7 mouse cellular contexts compared by ENCODE assay signal in genomic region chr19:24280601-24281228, GRCm38 (mm10). TPM values are rescaled to one million over a fixed set of nuclear protein-coding genes. Genes with fewer than 3 reads are reported as not detected.
DNase-seq lines count a peak whose midpoint lies in the region; ATAC-seq and TF ChIP-seq lines count a peak whose summit lies in the region.

Fxn (minus strand) TSS chr19:24280605.

- H3K9me3 ChIP-seq in CH12.LX (replicated peaks; ENCODE audit: low read length): peaks cover 2% of the 10 kb centered on the region
- no peaks in the 10 kb centered on the region for H3K9me3 ChIP-seq in heart, embryonic 10.5 days
- H3K9me3 ChIP-seq in midbrain, embryonic 14.5 days (ENCODE audit: control insufficient read depth, low read length): no peaks in the 10 kb centered on the region

- peak within 1 kb of the TSS; percentile 62 to 89 (median 64) for H3K4me3 ChIP-seq in CH12.LX (replicated peaks in 1 of 3; ENCODE audit: low read depth in 2 of 3, low read length in 2 of 3, poor library complexity in 1 of 3)
- peak within 1 kb of the TSS; percentile 76 for H3K4me3 ChIP-seq in heart, embryonic 10.5 days
- peak within 1 kb of the TSS; percentile 66 for H3K4me3 ChIP-seq in midbrain, embryonic 14.5 days (replicated peaks; ENCODE audit: low read depth, low read length)

- H3K4me1 ChIP-seq in CH12.LX (ENCODE audit: control insufficient read depth in 1 of 2, insufficient read depth in 2 of 2): peaks cover 8 to 45% of the 10 kb centered on the region in 2 experiments
- H3K4me1 ChIP-seq in heart, embryonic 10.5 days: peaks cover 6% of the 10 kb centered on the region
- peaks cover 8% of the 10 kb centered on the region; the same call in 1 of the 2 replicates for H3K4me1 ChIP-seq in midbrain, embryonic 14.5 days (ENCODE audit: control insufficient read depth, insufficient read depth, low read length)

- TF ChIP-seq POLR2A in CH12.LX (IDR thresholded peaks at IDR 0.05; ENCODE audit: low read depth, low read length): no peak

- no peaks in the 10 kb centered on the region for H3K79me2 ChIP-seq in CH12.LX (replicated peaks; ENCODE audit: control insufficient read depth, extremely low read depth, insufficient read depth, poor library complexity, severe bottlenecking)

- TF ChIP-seq EP300 in CH12.LX (IDR thresholded peaks at IDR 0.05; ENCODE audit: low read length): no peak

- TF ChIP-seq RAD21 in CH12.LX (IDR thresholded peaks at IDR 0.05; ENCODE audit: low read depth, low read length): no peak

- in situ Hi-C loops in CH12.LX (cut with MboI; ENCODE audit: low pct_ligation_motif_present, low pct_unique_long_range_greater_than_20kb, low sequenced_read_pairs): loop anchor here (25.0 kb wide), 1 partner anchor 582 kb away; the partner anchor contains the start of gene Pgm5

- no peaks in the 10 kb centered on the region for H3K27me3 ChIP-seq in CH12.LX (replicated peaks)
- H3K27me3 ChIP-seq in heart, embryonic 10.5 days (ENCODE audit: insufficient read depth, poor library complexity, severe bottlenecking): no peaks in the 10 kb centered on the region
- no peaks in the 10 kb centered on the region for H3K27me3 ChIP-seq in midbrain, embryonic 14.5 days (ENCODE audit: control insufficient read depth, insufficient read depth, low read length)

- no peak for TF ChIP-seq CTCF in CH12.LX (conservative IDR thresholded peaks at IDR 0.05 in 1 of 2, IDR thresholded peaks at IDR 0.05 in 1 of 2; ENCODE audit: low read depth in 2 of 2, low read length in 2 of 2)

- peak within 1 kb of the TSS; percentile 61 for H3K9ac ChIP-seq in CH12.LX (ENCODE audit: insufficient read depth, low read depth)
- peak within 1 kb of the TSS; percentile 68 for H3K9ac ChIP-seq in midbrain, embryonic 14.5 days (replicated peaks; ENCODE audit: low read length)

- peak within 1 kb of the TSS; percentile 85 for H3K4me2 ChIP-seq in CH12.LX (ENCODE audit: insufficient read depth, low read depth, poor library complexity, severe bottlenecking)
- peak within 1 kb of the TSS; percentile 90 for H3K4me2 ChIP-seq in midbrain, embryonic 14.5 days (ENCODE audit: low read length)

- intact Hi-C loops in left cerebral cortex, postnatal 14 days (cut with DNase I): loop anchor here (5.0 kb wide), 1 partner anchor 592 kb away; no protein-coding TSS in a partner anchor

- peak; percentile 26 for DNase-seq in CH12.LX (ENCODE audit: extremely low read depth)
- peak; percentile 95 for DNase-seq in MEL-GATA-1-ER (ENCODE audit: extremely low read depth, low read depth)
- DNase-seq in embryo, embryonic 11.5 days (ENCODE audit: low read depth, low spot score): peak; percentile 67
- peak; percentile 92 for DNase-seq in heart, embryonic 10.5 days (ENCODE audit: low spot score)
- peak; percentile 28 to 45 for DNase-seq in left cerebral cortex, postnatal 14 days (ENCODE audit: low spot score in 2 of 2)
- peak; percentile 86 for DNase-seq in midbrain, embryonic 14.5 days
- DNase-seq in thymus, postnatal 0 days (ENCODE audit: low spot score): peak; percentile 86

- H3K36me3 ChIP-seq in CH12.LX (replicated peaks in 1 of 2; ENCODE audit: control insufficient read depth in 1 of 2, insufficient read depth in 1 of 2, low read length in 1 of 2): peaks cover 8 to 24% of the 10 kb centered on the region in 2 experiments
- peaks cover 17% of the 10 kb centered on the region; the same call in 1 of the 2 replicates for H3K36me3 ChIP-seq in heart, embryonic 10.5 days
- no peaks in the 10 kb centered on the region for H3K36me3 ChIP-seq in midbrain, embryonic 14.5 days (ENCODE audit: control insufficient read depth, insufficient read depth, low read length)

- H3K27ac ChIP-seq in CH12.LX (ENCODE audit: insufficient read depth, low read depth): peak within 1 kb of the TSS; percentile 27; the same call in 1 of the 2 replicates
- H3K27ac ChIP-seq in heart, embryonic 10.5 days: peak within 1 kb of the TSS; percentile 97
- H3K27ac ChIP-seq in midbrain, embryonic 14.5 days (replicated peaks; ENCODE audit: low read depth, low read length): peak within 1 kb of the TSS; percentile 81

- 1% methylated on average over 16 of the region's 22 CpGs for WGBS in heart, embryonic 10.5 days
- under 1% methylated on average over 14 of the region's 22 CpGs for whole genome bisulfite sequencing in midbrain, embryonic 14.5 days

- ATAC-seq in midbrain, embryonic 14.5 days (ENCODE audit: low FRiP score, low TSS enrichment): peak; percentile 91

- dilution Hi-C loops in CH12.LX (cut with MboI; ENCODE audit: extremely low pct_ligation_motif_present, extremely low pct_unique_long_range_greater_than_20kb, low sequenced_read_pairs): no loop called here

TF ChIP-seq in CH12.LX, 34 proteins besides CTCF, POLR2A, EP300 and RAD21:
- no peak for TF ChIP-seq POLR2AphosphoS2 (IDR thresholded peaks at IDR 0.05; ENCODE audit: low read depth, low read length)
- TF ChIP-seq KAT2A (IDR thresholded peaks at IDR 0.05; ENCODE audit: insufficient replicate concordance, low read length): no peak
- no peak for TF ChIP-seq MEF2A (IDR thresholded peaks at IDR 0.05; ENCODE audit: borderline replicate concordance, low read depth, low read length)
- TF ChIP-seq MAZ (IDR thresholded peaks at IDR 0.05; ENCODE audit: low read depth, low read length): peak; percentile 21; the same call in 1 of the 2 replicates
- TF ChIP-seq ZNF384 (IDR thresholded peaks at IDR 0.05; ENCODE audit: low read depth, low read length): peak; percentile 37; the same call in 1 of the 2 replicates
- no peak for TF ChIP-seq MYC (IDR thresholded peaks at IDR 0.05; ENCODE audit: low read depth, low read length)
- no peak for TF ChIP-seq BHLHE40 (IDR thresholded peaks at IDR 0.05; ENCODE audit: low read depth, low read length)
- no peak for TF ChIP-seq NELFE (IDR thresholded peaks at IDR 0.05; ENCODE audit: low read depth, low read length)
- no peak for TF ChIP-seq E2F4 (IDR thresholded peaks at IDR 0.05; ENCODE audit: insufficient replicate concordance, low read depth, low read length)

RNA-seq across cellular contexts. Expression of gene Fxn, which starts in this region (rescaled TPM):
- total RNA-seq in CH12.LX (2012; rRNA removed) (25.8 and 25.9 TPM in 2 replicates), CH12.LX (2014; rRNA removed) (26.4 and 31.1 TPM in 2 replicates)
- polyA plus RNA-seq in CH12.LX (2012; ENCODE audit: insufficient read length, low read depth): 34.6 and 39.2 TPM in 2 replicates
- polyA plus RNA-seq in heart, embryonic 10.5 days (2016; fragmentation: Nextera tagmentation; extraction: Ambion mirVana): 71.9 and 73.4 TPM in 2 replicates
- 1 to 10 TPM; 7.6 to 8.9 TPM for total RNA-seq in left cerebral cortex, postnatal 14 days (2021)
- 37.0 and 37.9 TPM in 2 replicates for polyA plus RNA-seq in midbrain, embryonic 14.5 days (2014; fragmentation: Nextera tagmentation; extraction: Ambion mirVana)
- polyA plus RNA-seq in thymus, postnatal 0 days (2015; fragmentation: Nextera tagmentation; extraction: Ambion mirVana): 72.7 and 74.5 TPM in 2 replicates

Comparison
In these comparisons a context has a peak if more than half of its experiments do, and no peak if none do; other contexts are left out.
1. Peak in every context shown above with its lines: DNase-seq, ATAC-seq, H3K4me3 ChIP-seq and H3K27ac ChIP-seq.
2. DNase-seq: peak in every context shown above with its lines; median percentile 95 in MEL-GATA-1-ER; 92 in heart, embryonic 10.5 days; 86 in midbrain, embryonic 14.5 days; 86 in thymus, postnatal 0 days; 67 in embryo, embryonic 11.5 days; 36 in left cerebral cortex, postnatal 14 days; 26 in CH12.LX.
3. H3K27ac ChIP-seq: peak in every context shown above with its lines; median percentile 97 in heart, embryonic 10.5 days; 81 in midbrain, embryonic 14.5 days; 27 in CH12.LX.